Mouse (Mus musculus): ENCODE measurements around the gene Pan2.
A peak's percentile ranks its signal among the peaks of the same experiment; 100 is the strongest.
"Not testable (repeated sequence)": the region's sequence is repeated elsewhere in the genome, so short reads cannot be mapped to it uniquely, and the experiment has no call there.

Gene Pan2

GRCm38 (mm10) chr10:128303126-128304021, at the start of gene Pan2:
Gene Pan2, plus strand, starts transcription at chr10:128303335.
- peak; percentile 97 for DNase-seq (ENCODE audit: low spot score)

- DNase-seq (ENCODE audit: low spot score) = no peak
Measured at GRCm38 (mm10) chr10:128253677-128254255, 49.4 kb upstream of the Pan2 start, which contains the start of gene Apon. Gene Apon, plus strand, starts transcription at chr10:128254096.

GRCm38 (mm10) chr10:128255925-128256324, 47.2 kb upstream of the Pan2 start:
- DNase-seq (ENCODE audit: low spot score) = no peak

- no peak for DNase-seq (ENCODE audit: low spot score)
Measured at GRCm38 (mm10) chr10:128256328-128256727, 46.8 kb upstream of the Pan2 start.

GRCm38 (mm10) chr10:128258953-128259352, 44.2 kb upstream of the Pan2 start:
- no peak for DNase-seq (ENCODE audit: low spot score)

- DNase-seq (ENCODE audit: low spot score) = no peak
Measured at GRCm38 (mm10) chr10:128259946-128260345, 43.2 kb upstream of the Pan2 start.

GRCm38 (mm10) chr10:128260376-128260775, 42.8 kb upstream of the Pan2 start:
- DNase-seq (ENCODE audit: low spot score) = not testable (repeated sequence)

GRCm38 (mm10) chr10:128262300-128262699, 40.8 kb upstream of the Pan2 start:
- DNase-seq (ENCODE audit: low spot score) = no peak

- DNase-seq (ENCODE audit: low spot score) = no peak
Measured at GRCm38 (mm10) chr10:128263393-128264310, 39.5 kb upstream of the Pan2 start.

- DNase-seq (ENCODE audit: low spot score) = no peak
Measured at GRCm38 (mm10) chr10:128268371-128268770, 34.8 kb upstream of the Pan2 start, which contains the start of gene Apof. Gene Apof, plus strand, starts transcription at chr10:128268671.

- DNase-seq (ENCODE audit: low spot score) = no peak
Measured at GRCm38 (mm10) chr10:128269206-128269910, 33.8 kb upstream of the Pan2 start.

- peak; percentile 96 for DNase-seq (ENCODE audit: low spot score)
Measured at GRCm38 (mm10) chr10:128270287-128270841, 32.8 kb upstream of the Pan2 start, which contains the start of gene Stat2. Gene Stat2, plus strand, starts transcription at chr10:128270559.

GRCm38 (mm10) chr10:128270866-128271265, 32.3 kb upstream of the Pan2 start:
- no peak for DNase-seq (ENCODE audit: low spot score)

GRCm38 (mm10) chr10:128271883-128272282, 31.3 kb upstream of the Pan2 start:
- no peak for DNase-seq (ENCODE audit: low spot score)

- DNase-seq (ENCODE audit: low spot score) = not testable (repeated sequence)
Measured at GRCm38 (mm10) chr10:128272819-128273439, 30.2 kb upstream of the Pan2 start.

GRCm38 (mm10) chr10:128275374-128275773, 27.8 kb upstream of the Pan2 start:
- DNase-seq (ENCODE audit: low spot score) = not testable (repeated sequence)

- no peak for DNase-seq (ENCODE audit: low spot score)
Measured at GRCm38 (mm10) chr10:128278158-128278557, 25.0 kb upstream of the Pan2 start.

GRCm38 (mm10) chr10:128280943-128281342, 22.2 kb upstream of the Pan2 start:
- no peak for DNase-seq (ENCODE audit: low spot score)

- DNase-seq (ENCODE audit: low spot score) = no peak
Measured at GRCm38 (mm10) chr10:128281682-128282081, 21.5 kb upstream of the Pan2 start.

GRCm38 (mm10) chr10:128282886-128283450, 20.2 kb upstream of the Pan2 start:
- DNase-seq (ENCODE audit: low spot score) = no peak

Measured in left cerebral cortex, adult 11 months (tissue).